Mouse (Mus musculus): Measurements from ENCODE around the gene Trem2. TPM values are rescaled to one million over a fixed set of nuclear protein-coding genes. Genes with fewer than 3 reads are reported as not detected.
"Not testable (repeated sequence)": the region's sequence is repeated elsewhere in the genome, so short reads cannot be mapped to it uniquely, and the experiment has no call there.

Gene Trem2
- 6.9 and 7.8 TPM in 2 replicates for polyA plus RNA-seq (2012; rRNA removed)

DNA sequence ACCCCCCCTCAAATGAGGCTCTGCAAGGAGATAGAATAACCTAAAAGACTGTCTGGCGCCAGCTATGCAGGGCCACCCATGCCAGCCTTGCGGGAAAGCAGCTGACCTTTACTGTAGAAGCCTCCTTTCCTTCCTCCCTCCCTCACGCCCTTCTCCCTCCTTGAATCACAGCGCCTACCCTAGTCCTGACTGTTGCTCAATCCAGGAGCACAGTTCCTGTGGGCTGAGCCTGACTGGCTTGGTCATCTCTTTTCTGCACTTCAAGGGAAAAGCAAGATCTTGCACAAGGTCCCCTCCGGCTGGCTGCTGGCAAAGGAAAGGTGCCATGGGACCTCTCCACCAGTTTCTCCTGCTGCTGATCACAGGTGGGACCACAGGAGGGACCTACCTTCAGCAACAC lies at the start of gene Trem2:
Gene Trem2 (plus strand): TSS at position 171 of the 400 bp plus-strand sequence.
- no peak for TF ChIP-seq POLR2A (IDR thresholded peaks at IDR 0.05; ENCODE audit: borderline replicate concordance, extremely low read depth, low read depth, low read length)
- Histone ChIP-seq H3K4me1 (ENCODE audit: control insufficient read depth, insufficient read depth, low read length) (no peaks in the 10 kb centered on the region), H3K4me3 (replicated peaks; ENCODE audit: extremely low read depth, low read depth, low read length) (no peak within 1 kb of the TSS)
- DNase-seq: peak; percentile 11
- 44% methylated on average over 5 of the region's 5 CpGs for WGBS

DNA sequence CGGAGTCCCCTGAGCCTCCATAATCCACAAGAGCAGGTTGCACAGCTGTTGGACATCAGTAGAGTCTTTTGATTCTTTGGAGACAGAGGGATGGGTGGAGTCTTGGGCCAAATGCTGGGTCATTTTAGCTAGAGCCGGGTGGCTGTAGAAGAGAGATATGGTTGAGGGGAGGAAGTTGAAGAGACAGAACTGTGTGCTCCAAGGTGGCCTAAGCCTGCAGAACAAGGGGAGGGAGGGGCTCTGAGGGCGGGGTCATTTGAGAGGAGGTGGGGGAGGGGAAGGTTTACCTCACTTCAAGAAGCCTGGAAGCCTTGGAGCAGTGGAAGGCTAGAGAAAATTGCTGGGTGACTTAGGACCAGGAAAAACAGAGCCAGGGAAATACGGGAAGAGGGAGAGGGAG lies 47.0 kb upstream of the Trem2 start, which contains the start of gene Treml2:
Gene Treml2 (plus strand): TSS at position 296 of the 400 bp plus-strand sequence.
- DNase-seq: no peak
- 22% methylated on average over 3 of the region's 4 CpGs for WGBS
- TF ChIP-seq POLR2A (IDR thresholded peaks at IDR 0.05; ENCODE audit: borderline replicate concordance, extremely low read depth, low read depth, low read length) (no peak), CTCF (IDR thresholded peaks at IDR 0.05; ENCODE audit: insufficient read depth, low read length) (no peak)
- Histone ChIP-seq H3K4me3 (replicated peaks; ENCODE audit: extremely low read depth, low read depth, low read length) (peak within 1 kb of the TSS; percentile 58), H3K4me1 (ENCODE audit: control insufficient read depth, insufficient read depth, low read length) (no peaks in the 10 kb centered on the region)

DNA sequence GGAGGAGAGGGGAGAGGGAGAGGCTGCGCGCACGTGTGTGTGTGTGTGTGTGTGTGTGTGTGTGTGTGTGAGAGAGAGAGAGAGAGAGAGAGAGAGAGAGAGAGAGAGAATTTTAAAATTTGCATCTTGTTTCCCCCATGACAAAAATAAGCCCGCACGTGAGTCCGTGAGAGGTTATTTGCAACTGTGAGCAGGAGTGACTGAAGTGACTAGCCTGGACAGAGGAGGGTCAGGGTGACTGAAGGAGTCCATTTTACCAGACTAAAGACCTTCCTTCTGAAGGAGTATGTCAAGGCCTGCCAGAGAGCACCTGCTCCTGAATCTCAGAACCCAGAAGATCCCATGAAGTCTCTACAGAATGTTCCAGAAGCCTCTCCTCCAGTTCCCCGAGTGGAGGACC lies 46.4 kb upstream of the Trem2 start:
- DNase-seq: no peak
- no peak overlapping the region for H3K4me3 ChIP-seq (replicated peaks; ENCODE audit: extremely low read depth, low read depth, low read length)
- H3K4me1 ChIP-seq (ENCODE audit: control insufficient read depth, insufficient read depth, low read length): no peaks in the 10 kb centered on the region
- 40% methylated on average over 7 of the region's 7 CpGs for WGBS
- no peak for TF ChIP-seq POLR2A (IDR thresholded peaks at IDR 0.05; ENCODE audit: borderline replicate concordance, extremely low read depth, low read depth, low read length)
- no peak for TF ChIP-seq CTCF (IDR thresholded peaks at IDR 0.05; ENCODE audit: insufficient read depth, low read length)

DNA sequence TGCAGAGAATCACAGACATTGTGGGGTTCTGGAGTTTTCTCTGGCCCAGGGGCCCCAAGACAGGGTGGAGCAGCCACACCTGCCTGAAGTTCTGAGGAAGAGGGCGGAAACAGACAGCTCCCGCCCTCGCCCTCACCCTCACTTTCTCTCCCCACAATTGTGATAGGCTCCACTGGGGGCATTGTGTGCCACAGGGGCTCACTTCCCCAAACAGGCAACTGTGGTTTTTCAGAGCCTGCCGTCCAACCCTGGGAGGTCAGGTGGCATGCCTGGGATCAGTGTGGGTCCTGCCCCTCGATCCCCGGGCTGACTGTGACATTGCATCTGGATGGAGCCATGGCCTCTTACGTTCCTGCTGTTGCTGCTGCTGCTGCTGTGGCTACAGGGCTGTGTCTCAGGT lies 46.0 kb upstream of the Trem2 start:
- Histone ChIP-seq H3K4me3 (replicated peaks; ENCODE audit: extremely low read depth, low read depth, low read length) (peak overlapping the region; percentile 58), H3K4me1 (ENCODE audit: control insufficient read depth, insufficient read depth, low read length) (no peaks in the 10 kb centered on the region)
- TF ChIP-seq CTCF (IDR thresholded peaks at IDR 0.05; ENCODE audit: insufficient read depth, low read length) (no peak), POLR2A (IDR thresholded peaks at IDR 0.05; ENCODE audit: borderline replicate concordance, extremely low read depth, low read depth, low read length) (no peak)
- 59% methylated on average over 7 of the region's 7 CpGs for WGBS
- no peak for DNase-seq

DNA sequence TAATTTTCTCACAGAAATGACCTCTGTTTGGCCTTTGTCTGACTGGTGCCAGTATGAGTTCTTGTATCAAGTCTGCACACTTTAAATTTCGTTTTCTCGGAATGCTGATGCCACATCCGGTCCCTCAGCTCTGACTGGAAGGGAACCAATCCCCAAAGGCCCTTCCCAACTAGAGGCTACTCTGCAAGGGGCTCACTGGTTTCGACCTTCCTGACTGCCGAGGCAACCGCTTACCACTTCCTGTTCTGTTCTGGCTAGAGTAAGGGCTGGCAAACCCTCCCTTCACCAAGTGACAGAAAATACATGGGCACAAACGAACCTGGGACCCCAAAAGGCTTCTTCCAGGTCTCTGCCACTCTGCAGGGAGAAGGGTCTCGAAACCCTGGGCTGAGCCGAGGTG lies 45.3 kb upstream of the Trem2 start:
- DNase-seq: no peak
- H3K4me3 ChIP-seq (replicated peaks; ENCODE audit: extremely low read depth, low read depth, low read length): no peak overlapping the region
- no peaks in the 10 kb centered on the region for H3K4me1 ChIP-seq (ENCODE audit: control insufficient read depth, insufficient read depth, low read length)
- 54% methylated on average over 9 of the region's 9 CpGs for WGBS
- TF ChIP-seq CTCF (IDR thresholded peaks at IDR 0.05; ENCODE audit: insufficient read depth, low read length) (no peak), POLR2A (IDR thresholded peaks at IDR 0.05; ENCODE audit: borderline replicate concordance, extremely low read depth, low read depth, low read length) (no peak)

DNA sequence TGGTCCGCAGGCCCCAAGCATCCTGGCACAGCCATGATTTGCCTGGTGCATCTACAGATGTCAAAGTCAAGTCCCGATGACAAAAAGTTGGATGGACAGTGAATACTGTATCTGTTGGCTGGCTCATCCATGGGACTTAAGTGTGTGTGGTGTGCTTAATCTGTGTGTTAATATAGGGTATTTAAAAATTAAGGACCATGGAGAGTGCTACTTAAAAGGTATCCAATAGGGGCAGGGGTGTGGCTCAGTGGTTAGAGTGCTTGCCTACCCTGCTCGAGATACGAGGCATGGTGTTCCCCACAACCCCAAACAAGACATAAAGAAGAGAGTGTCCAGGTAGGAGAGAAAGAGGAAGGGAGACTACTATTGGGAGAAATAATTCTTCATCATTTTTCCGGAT lies 44.4 kb upstream of the Trem2 start:
- no peak for TF ChIP-seq CTCF (IDR thresholded peaks at IDR 0.05; ENCODE audit: insufficient read depth, low read length)
- TF ChIP-seq POLR2A (IDR thresholded peaks at IDR 0.05; ENCODE audit: borderline replicate concordance, extremely low read depth, low read depth, low read length): no peak
- H3K4me3 ChIP-seq (replicated peaks; ENCODE audit: extremely low read depth, low read depth, low read length): no peak overlapping the region
- no peak for DNase-seq
- no peaks in the 10 kb centered on the region for H3K4me1 ChIP-seq (ENCODE audit: control insufficient read depth, insufficient read depth, low read length)
- WGBS: 83% methylated on average over 5 of the region's 5 CpGs

DNA sequence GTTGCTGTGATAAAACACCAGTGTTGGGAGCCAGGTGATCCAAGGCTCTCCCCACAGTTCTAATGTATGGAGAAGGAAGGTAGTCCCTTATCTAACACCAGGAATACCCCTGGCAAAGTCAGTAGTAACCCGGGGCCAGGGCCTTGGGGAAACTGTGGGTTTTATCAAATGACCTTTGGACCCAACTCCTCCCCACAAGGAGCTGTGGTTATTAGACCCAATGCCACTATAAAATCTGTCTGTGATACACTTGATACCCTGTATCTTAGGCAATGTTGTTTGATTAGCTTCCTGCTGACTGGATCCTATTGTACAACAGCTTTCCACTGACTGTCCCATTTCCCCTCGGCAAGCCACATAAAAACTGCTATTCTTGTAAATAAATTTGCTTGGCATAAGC lies 34.1 kb upstream of the Trem2 start:
- Histone ChIP-seq H3K4me3 (replicated peaks; ENCODE audit: extremely low read depth, low read depth, low read length) (no peak overlapping the region), H3K4me1 (ENCODE audit: control insufficient read depth, insufficient read depth, low read length) (no peaks in the 10 kb centered on the region)
- 51% methylated on average over 2 of the region's 2 CpGs for WGBS
- DNase-seq: no peak
- no peak for TF ChIP-seq CTCF (IDR thresholded peaks at IDR 0.05; ENCODE audit: insufficient read depth, low read length)
- no peak for TF ChIP-seq POLR2A (IDR thresholded peaks at IDR 0.05; ENCODE audit: borderline replicate concordance, extremely low read depth, low read depth, low read length)

DNA sequence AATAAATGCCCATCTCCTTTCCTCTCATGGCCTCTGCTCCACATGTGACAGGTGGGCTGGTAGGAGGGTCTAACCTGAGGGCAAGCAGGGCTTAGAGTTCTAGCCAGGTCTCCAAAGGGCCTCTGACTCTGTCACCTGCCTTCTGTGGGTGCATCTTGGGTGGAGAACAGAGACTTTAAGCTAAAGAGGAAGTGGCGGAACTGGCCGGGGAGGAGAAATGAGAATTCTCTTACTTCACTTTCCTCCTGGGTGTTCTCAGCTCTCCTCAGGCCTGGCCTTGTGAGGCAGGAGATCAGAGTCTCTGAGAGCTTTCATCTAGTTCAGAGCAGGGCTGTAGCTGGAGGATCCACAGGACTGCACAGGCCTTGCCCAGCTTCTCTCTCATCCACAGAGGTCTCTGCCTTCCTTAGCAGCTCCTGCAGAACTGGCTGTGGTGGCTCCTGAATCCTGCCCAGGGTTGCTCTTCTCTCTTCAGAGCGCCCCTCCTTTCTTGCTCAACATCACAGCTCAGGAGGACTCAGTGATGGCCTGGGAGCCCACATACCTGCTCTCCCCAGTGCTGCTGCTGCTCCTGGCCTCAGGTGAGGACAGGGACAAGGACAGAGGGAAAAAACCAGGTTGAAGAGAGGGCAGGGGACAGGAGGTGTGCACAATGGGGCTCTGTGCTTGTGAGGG lies 30.2 kb upstream of the Trem2 start, which contains the start of gene B430306N03Rik:
Gene B430306N03Rik (plus strand): TSS at position 237 of the 675 bp plus-strand sequence.
- not testable (repeated sequence) for H3K4me3 ChIP-seq (replicated peaks; ENCODE audit: extremely low read depth, low read depth, low read length); H3K4me1 ChIP-seq (ENCODE audit: control insufficient read depth, insufficient read depth, low read length); DNase-seq
- 59% methylated on average over 3 of the region's 3 CpGs for WGBS

DNA sequence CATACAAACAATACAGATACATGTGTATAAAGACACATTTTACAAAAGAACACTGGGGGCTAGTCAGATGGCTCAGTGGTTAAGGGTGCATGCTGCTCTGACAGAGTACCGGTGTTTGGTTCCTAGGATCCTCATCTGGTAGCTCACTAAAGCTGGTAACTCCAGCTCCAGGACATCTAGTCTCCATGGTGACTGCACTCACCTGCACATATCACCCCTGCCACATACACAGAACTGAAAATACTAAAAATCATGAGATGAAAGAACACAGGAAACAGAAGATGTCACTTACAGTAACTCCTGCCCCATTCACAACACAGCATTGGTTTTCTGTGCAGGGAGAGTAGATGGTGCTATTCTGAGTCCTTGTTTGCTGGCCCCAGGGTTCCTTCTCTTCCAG lies 27.5 kb upstream of the Trem2 start:
- H3K4me1 ChIP-seq (ENCODE audit: control insufficient read depth, insufficient read depth, low read length): no peaks in the 10 kb centered on the region
- TF ChIP-seq CTCF (IDR thresholded peaks at IDR 0.05; ENCODE audit: insufficient read depth, low read length) (no peak), POLR2A (IDR thresholded peaks at IDR 0.05; ENCODE audit: borderline replicate concordance, extremely low read depth, low read depth, low read length) (no peak)
- DNase-seq: no peak
- H3K4me3 ChIP-seq (replicated peaks; ENCODE audit: extremely low read depth, low read depth, low read length): no peak overlapping the region
- WGBS: 95% methylated on average over 1 of the region's 1 CpGs

DNA sequence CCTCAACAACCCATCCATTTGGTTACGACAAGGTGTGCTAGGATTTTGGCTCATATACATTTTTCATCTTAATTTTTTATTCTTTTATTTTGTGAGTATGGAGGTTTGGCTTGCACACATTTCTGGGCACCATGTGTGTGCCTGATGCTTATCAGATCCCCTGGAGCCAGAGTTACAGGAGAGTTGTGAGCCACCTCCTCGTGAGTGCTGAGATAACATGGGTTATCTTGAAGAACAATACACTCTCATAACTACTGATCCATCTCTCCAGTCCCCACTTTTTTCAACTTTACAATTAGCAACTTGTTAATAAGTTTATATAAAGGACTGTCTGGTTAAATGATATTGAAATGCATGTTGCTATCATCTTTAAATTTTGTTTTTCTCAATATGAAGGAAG lies 24.9 kb upstream of the Trem2 start:
- TF ChIP-seq CTCF (IDR thresholded peaks at IDR 0.05; ENCODE audit: insufficient read depth, low read length) (no peak), POLR2A (IDR thresholded peaks at IDR 0.05; ENCODE audit: borderline replicate concordance, extremely low read depth, low read depth, low read length) (no peak)
- 61% methylated on average over 2 of the region's 2 CpGs for WGBS
- H3K4me3 ChIP-seq (replicated peaks; ENCODE audit: extremely low read depth, low read depth, low read length): no peak overlapping the region
- no peaks in the 10 kb centered on the region for H3K4me1 ChIP-seq (ENCODE audit: control insufficient read depth, insufficient read depth, low read length)
- DNase-seq: no peak

Data from lung, adult 2 months (tissue).